Mouse (Mus musculus): ENCODE data around the gene Slc19a1. TPM values are rescaled to one million over a fixed set of nuclear protein-coding genes. Genes with fewer than 3 reads are reported as not detected.
A peak's percentile ranks its signal among the peaks of the same experiment; 100 is the strongest.

Slc19a1 gene
- polyA plus RNA-seq (2015; fragmentation: Nextera tagmentation; extraction: Ambion mirVana): 30.0 and 30.1 TPM in 2 replicates

- Histone ChIP-seq H3K4me3 (peak within 1 kb of the TSS; percentile 63), H3K4me2 (replicated peaks) (peak within 1 kb of the TSS; percentile 78), H3K9ac (peak within 1 kb of the TSS; percentile 80), H3K4me1 (peaks cover 21% of the 10 kb centered on the region), H3K27me3 (no peaks in the 10 kb centered on the region; the same call in 1 of the 2 replicates), H3K9me3 (no peaks in the 10 kb centered on the region), H3K36me3 (peaks cover under 1% of the 10 kb centered on the region; the same call in 1 of the 2 replicates), H3K27ac (peak within 1 kb of the TSS; percentile 22; the same call in 1 of the 2 replicates)
- WGBS: 41% methylated on average over 13 of the region's 13 CpGs
- no peak for ATAC-seq (ENCODE audit: low FRiP score, low read depth)
These were observed at the start of gene Slc19a1 for GRCm38 (mm10) chr10:77031768-77032375. Gene Slc19a1 (plus strand): TSS chr10:77032241.

- H3K27ac ChIP-seq: no peak overlapping the region
- no peak for ATAC-seq (ENCODE audit: low FRiP score, low read depth)
- 85% methylated on average over 5 of the region's 5 CpGs for WGBS
- no peak overlapping the region for H3K4me2 ChIP-seq (replicated peaks)
- H3K4me1 ChIP-seq: no peaks in the 10 kb centered on the region; the same call in 1 of the 2 replicates
- no peak overlapping the region for H3K4me3 ChIP-seq
- H3K27me3 ChIP-seq: no peaks in the 10 kb centered on the region
- no peak overlapping the region for H3K9ac ChIP-seq
- no peaks in the 10 kb centered on the region for H3K9me3 ChIP-seq
- H3K36me3 ChIP-seq: no peaks in the 10 kb centered on the region
These were observed 43.5 kb upstream of the Slc19a1 start for GRCm38 (mm10) chr10:76988586-76988985.

- no peak overlapping the region for H3K27ac ChIP-seq
- H3K4me2 ChIP-seq (replicated peaks): no peak overlapping the region
- H3K4me3 ChIP-seq: no peak overlapping the region
- ATAC-seq (ENCODE audit: low FRiP score, low read depth): no peak
- no peaks in the 10 kb centered on the region for H3K27me3 ChIP-seq
- H3K9ac ChIP-seq: no peak overlapping the region
- WGBS: 67% methylated on average over 3 of the region's 3 CpGs
- no peaks in the 10 kb centered on the region; the same call in 1 of the 2 replicates for H3K4me1 ChIP-seq
- H3K9me3 ChIP-seq: no peaks in the 10 kb centered on the region; the same call in 1 of the 2 replicates
- no peaks in the 10 kb centered on the region for H3K36me3 ChIP-seq
These were observed 39.6 kb upstream of the Slc19a1 start for GRCm38 (mm10) chr10:76992456-76992855.

- no peaks in the 10 kb centered on the region for H3K27me3 ChIP-seq
- H3K27ac ChIP-seq: no peak overlapping the region
- no peak overlapping the region for H3K4me2 ChIP-seq (replicated peaks)
- H3K9ac ChIP-seq: no peak overlapping the region
- H3K9me3 ChIP-seq: no peaks in the 10 kb centered on the region; the same call in 1 of the 2 replicates
- 66% methylated on average over 17 of the region's 17 CpGs for WGBS
- 0 out of 2 replicates have a peak, but pooled peaks have one; percentile 15 for ATAC-seq (ENCODE audit: low FRiP score, low read depth)
- peaks cover 5% of the 10 kb centered on the region; the same call in 1 of the 2 replicates for H3K4me1 ChIP-seq
- no peak overlapping the region for H3K4me3 ChIP-seq
- H3K36me3 ChIP-seq: no peaks in the 10 kb centered on the region
These were observed 34.1 kb upstream of the Slc19a1 start for GRCm38 (mm10) chr10:76997759-76998513.

GRCm38 (mm10) chr10:77004936-77005335 lies 27.1 kb upstream of the Slc19a1 start:
- ATAC-seq (ENCODE audit: low FRiP score, low read depth): no peak
- no peaks in the 10 kb centered on the region for H3K9me3 ChIP-seq
- 15% methylated on average over 7 of the region's 7 CpGs for WGBS
- peaks cover 25% of the 10 kb centered on the region for H3K4me1 ChIP-seq
- no peak overlapping the region for H3K4me3 ChIP-seq
- no peaks in the 10 kb centered on the region for H3K27me3 ChIP-seq
- H3K36me3 ChIP-seq: no peaks in the 10 kb centered on the region
- no peak overlapping the region for H3K9ac ChIP-seq
- H3K4me2 ChIP-seq (replicated peaks): no peak overlapping the region
- H3K27ac ChIP-seq: no peak overlapping the region

- Histone ChIP-seq H3K27ac (peak overlapping the region; percentile 74; the same call in 1 of the 2 replicates), H3K4me3 (no peak overlapping the region), H3K36me3 (no peaks in the 10 kb centered on the region), H3K9me3 (no peaks in the 10 kb centered on the region), H3K4me1 (peaks cover 25% of the 10 kb centered on the region), H3K9ac (0 out of 2 replicates have a peak overlapping the region, but pooled peaks have one; percentile 39), H3K4me2 (replicated peaks) (peak overlapping the region; percentile 23; the same call in 1 of the 2 replicates), H3K27me3 (no peaks in the 10 kb centered on the region)
- WGBS: 23% methylated on average over 8 of the region's 8 CpGs
- peak; percentile 28; the same call in 1 of the 2 replicates for ATAC-seq (ENCODE audit: low FRiP score, low read depth)
These were observed 24.5 kb upstream of the Slc19a1 start for GRCm38 (mm10) chr10:77007433-77008108.

- 0 out of 2 replicates have a peak overlapping the region, but pooled peaks have one; percentile 39 for H3K9ac ChIP-seq
- ATAC-seq (ENCODE audit: low FRiP score, low read depth): peak; percentile 57
- peaks cover 25% of the 10 kb centered on the region for H3K4me1 ChIP-seq
- peak overlapping the region; percentile 74 for H3K27ac ChIP-seq
- H3K36me3 ChIP-seq: no peaks in the 10 kb centered on the region
- peak overlapping the region; percentile 23; the same call in 1 of the 2 replicates for H3K4me2 ChIP-seq (replicated peaks)
- H3K4me3 ChIP-seq: no peak overlapping the region
- no peaks in the 10 kb centered on the region for H3K27me3 ChIP-seq
- no peaks in the 10 kb centered on the region for H3K9me3 ChIP-seq
- WGBS: 12% methylated on average over 9 of the region's 9 CpGs
These were observed 23.9 kb upstream of the Slc19a1 start for GRCm38 (mm10) chr10:77008109-77008561.

GRCm38 (mm10) chr10:77008698-77009097 lies 23.3 kb upstream of the Slc19a1 start:
- Histone ChIP-seq H3K36me3 (no peaks in the 10 kb centered on the region), H3K4me3 (no peak overlapping the region), H3K27ac (no peak overlapping the region; the same call in 1 of the 2 replicates), H3K9ac (no peak overlapping the region), H3K9me3 (no peaks in the 10 kb centered on the region), H3K27me3 (no peaks in the 10 kb centered on the region), H3K4me2 (replicated peaks) (no peak overlapping the region), H3K4me1 (peaks cover 25% of the 10 kb centered on the region)
- WGBS: 86% methylated on average over 2 of the region's 3 CpGs
- no peak for ATAC-seq (ENCODE audit: low FRiP score, low read depth)

GRCm38 (mm10) chr10:77011681-77012080 lies 20.4 kb upstream of the Slc19a1 start:
- Histone ChIP-seq H3K27ac (no peak overlapping the region), H3K9me3 (no peaks in the 10 kb centered on the region), H3K36me3 (no peaks in the 10 kb centered on the region), H3K4me3 (no peak overlapping the region), H3K27me3 (no peaks in the 10 kb centered on the region), H3K9ac (no peak overlapping the region), H3K4me1 (peaks cover 15% of the 10 kb centered on the region), H3K4me2 (replicated peaks) (no peak overlapping the region)
- WGBS: 89% methylated on average over 4 of the region's 4 CpGs
- no peak for ATAC-seq (ENCODE audit: low FRiP score, low read depth)

- Histone ChIP-seq H3K4me1 (no peaks in the 10 kb centered on the region), H3K4me3 (no peak overlapping the region), H3K9me3 (no peaks in the 10 kb centered on the region), H3K27ac (no peak overlapping the region), H3K9ac (no peak overlapping the region), H3K4me2 (replicated peaks) (no peak overlapping the region), H3K36me3 (no peaks in the 10 kb centered on the region), H3K27me3 (no peaks in the 10 kb centered on the region)
- no peak for ATAC-seq (ENCODE audit: low FRiP score, low read depth)
- WGBS: 76% methylated on average over 7 of the region's 7 CpGs
These were observed 16.0 kb upstream of the Slc19a1 start for GRCm38 (mm10) chr10:77016080-77016479.

GRCm38 (mm10) chr10:77016499-77016898 lies 15.5 kb upstream of the Slc19a1 start:
- Histone ChIP-seq H3K4me3 (no peak overlapping the region), H3K9ac (no peak overlapping the region), H3K4me2 (replicated peaks) (no peak overlapping the region), H3K9me3 (no peaks in the 10 kb centered on the region), H3K4me1 (no peaks in the 10 kb centered on the region), H3K36me3 (no peaks in the 10 kb centered on the region), H3K27me3 (no peaks in the 10 kb centered on the region), H3K27ac (no peak overlapping the region)
- no peak for ATAC-seq (ENCODE audit: low FRiP score, low read depth)
- 43% methylated on average over 8 of the region's 8 CpGs for WGBS

GRCm38 (mm10) chr10:77017061-77017460 lies 15.0 kb upstream of the Slc19a1 start:
- 73% methylated on average over 2 of the region's 2 CpGs for WGBS
- Histone ChIP-seq H3K9ac (no peak overlapping the region), H3K36me3 (no peaks in the 10 kb centered on the region), H3K4me2 (replicated peaks) (no peak overlapping the region), H3K27ac (no peak overlapping the region), H3K4me3 (no peak overlapping the region), H3K27me3 (no peaks in the 10 kb centered on the region), H3K9me3 (no peaks in the 10 kb centered on the region), H3K4me1 (no peaks in the 10 kb centered on the region)
- ATAC-seq (ENCODE audit: low FRiP score, low read depth): no peak
